Mouse (Mus musculus) lung, embryonic 15.5 days (tissue): ENCODE results near the gene Troap. TPM values are rescaled to one million over a fixed set of nuclear protein-coding genes. Genes with fewer than 3 reads are reported as not detected.

ENCODE experiments used
- ATAC-seq: fragments of 200-750 bp; cut with Nextera tagmentation; 2 replicates; pipeline ENCODE4 v1.8.0; 2017; ENCODE audit warnings: moderate number of reproducible peaks, borderline replicate concordance; ENCODE audit not compliant: low FRiP score, low TSS enrichment; ENCODE audit errors: extremely low read depth
- H3K27ac ChIP-seq: fragments of 300-500 bp; sonication (generic); 2 replicates; pipeline ENCODE4 v1.5.1; 2015; ENCODE audit warnings: moderate library complexity, mild to moderate bottlenecking, inconsistent platforms
- H3K27me3 ChIP-seq: fragments of 300-500 bp; sonication (generic); 2 replicates; pipeline ENCODE4 v1.6.1; 2015; ENCODE audit warnings: inconsistent platforms
- H3K36me3 ChIP-seq: fragments of 300-500 bp; sonication (generic); 2 replicates; pipeline ENCODE4 v1.6.1; 2015; ENCODE audit warnings: inconsistent platforms
- H3K4me1 ChIP-seq: fragments of 300-500 bp; sonication (generic); 2 replicates; pipeline ENCODE4 v1.6.1; 2015; ENCODE audit warnings: inconsistent platforms
- H3K4me2 ChIP-seq: fragments of 300-500 bp; sonication (generic); 2 replicates; pipeline ENCODE4 v1.6.1; 2015; ENCODE audit warnings: inconsistent platforms, mild to moderate bottlenecking, moderate library complexity
- H3K4me3 ChIP-seq: fragments of 300-500 bp; sonication (generic); 2 replicates; pipeline ENCODE4 v1.5.1; 2015; ENCODE audit warnings: mild to moderate bottlenecking, inconsistent platforms
- H3K9ac ChIP-seq: fragments of 300-500 bp; sonication (generic); 2 replicates; pipeline ENCODE4 v1.6.1; 2015; ENCODE audit warnings: inconsistent platforms
- H3K9me3 ChIP-seq: fragments of 300-500 bp; sonication (generic); 2 replicates; pipeline ENCODE4 v1.6.1; 2016; ENCODE audit warnings: inconsistent platforms
- WGBS: fragments of 180-500 bp; shearing (Covaris S2); methylation state at CpG from one replicate; pipeline ENCODE4 v1.1.7; 2015; 5-methylcytosine and 5-hydroxymethylcytosine counted together
- polyA plus RNA-seq: library from polyadenylated mRNA; unstranded; fragments of >200 nt; fragmentation: Nextera tagmentation; extraction: Ambion mirVana; gene quantifications from 2 replicates; pipeline ENCODE4 v1.2.1, GENCODE M21; 2015

Gene Troap
- polyA plus RNA-seq, 1 experiment from 2014 or later: 41.9 TPM

DNA sequence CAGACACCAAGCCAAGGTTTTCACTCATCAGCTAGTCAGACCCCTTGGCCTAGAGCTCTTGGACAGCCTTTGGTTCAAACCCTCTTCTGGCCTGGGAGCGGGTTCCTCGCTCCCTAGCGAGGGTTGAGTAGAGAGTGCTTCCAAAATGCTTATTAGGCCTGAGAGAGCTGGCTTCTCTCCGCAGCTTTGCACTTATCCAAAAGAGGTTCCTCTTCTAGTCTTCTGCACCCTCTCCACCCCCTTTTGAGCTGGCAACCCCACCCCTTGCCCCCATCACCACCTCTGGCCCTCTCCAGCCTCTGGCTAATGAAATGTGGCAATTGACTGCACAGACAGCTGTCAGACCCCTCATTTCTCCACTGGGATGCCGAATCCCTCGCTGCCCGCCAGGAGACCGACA lies 18.5 kb downstream of the Troap start, which contains the start of gene Dnajc22:
Gene Dnajc22, plus strand, starts transcription at position 301 of the 400 bp plus-strand sequence.
- WGBS: 36% methylated on average over 8 of the region's 8 CpGs
- peak within 1 kb of the TSS; percentile 46 for H3K4me3 ChIP-seq
- ATAC-seq: no peak
- no peaks in the 10 kb centered on the region for H3K9me3 ChIP-seq
- H3K4me2 ChIP-seq: peak within 1 kb of the TSS; percentile 91
- H3K4me1 ChIP-seq: peaks cover 39% of the 10 kb centered on the region
- peaks cover 99% of the 10 kb centered on the region for H3K27me3 ChIP-seq
- H3K9ac ChIP-seq: peak within 1 kb of the TSS; percentile 45
- H3K36me3 ChIP-seq: no peaks in the 10 kb centered on the region
- H3K27ac ChIP-seq: no peak within 1 kb of the TSS

- no peak overlapping the region for H3K27ac ChIP-seq
- H3K9me3 ChIP-seq: no peaks in the 10 kb centered on the region
- H3K4me3 ChIP-seq: peak overlapping the region; percentile 46
- peak overlapping the region; percentile 45 for H3K9ac ChIP-seq
- H3K4me2 ChIP-seq: peak overlapping the region; percentile 91
- no peaks in the 10 kb centered on the region for H3K36me3 ChIP-seq
- 1% methylated on average over 56 of the region's 56 CpGs for WGBS
- H3K4me1 ChIP-seq: peaks cover 38% of the 10 kb centered on the region
- no peak; the same call in 1 of the 2 replicates for ATAC-seq
- peaks cover 99% of the 10 kb centered on the region for H3K27me3 ChIP-seq
Measured at GRCm38 (mm10) chr15:99093291-99094258, 19.2 kb downstream of the Troap start.

- H3K9me3 ChIP-seq: no peaks in the 10 kb centered on the region
- peaks cover 47% of the 10 kb centered on the region for H3K4me1 ChIP-seq
- H3K27ac ChIP-seq: no peak overlapping the region
- WGBS: 2% methylated on average over 27 of the region's 27 CpGs
- H3K4me3 ChIP-seq: 0 out of 2 replicates have a peak overlapping the region, but pooled peaks have one; percentile 14
- no peak overlapping the region for H3K9ac ChIP-seq
- no peaks in the 10 kb centered on the region for H3K36me3 ChIP-seq
- H3K27me3 ChIP-seq: peaks cover 99% of the 10 kb centered on the region
- no peak for ATAC-seq
- H3K4me2 ChIP-seq: peak overlapping the region; percentile 29
Measured at GRCm38 (mm10) chr15:99094631-99095270, 20.4 kb downstream of the Troap start.

GRCm38 (mm10) chr15:99095356-99095755 lies 21.0 kb downstream of the Troap start:
- Histone ChIP-seq H3K4me3 (no peak overlapping the region), H3K4me2 (no peak overlapping the region), H3K36me3 (no peaks in the 10 kb centered on the region), H3K27ac (no peak overlapping the region), H3K9ac (no peak overlapping the region), H3K4me1 (peaks cover 47% of the 10 kb centered on the region), H3K9me3 (no peaks in the 10 kb centered on the region), H3K27me3 (peaks cover 99% of the 10 kb centered on the region)
- no peak for ATAC-seq
- WGBS: 4% methylated on average over 6 of the region's 6 CpGs

DNA sequence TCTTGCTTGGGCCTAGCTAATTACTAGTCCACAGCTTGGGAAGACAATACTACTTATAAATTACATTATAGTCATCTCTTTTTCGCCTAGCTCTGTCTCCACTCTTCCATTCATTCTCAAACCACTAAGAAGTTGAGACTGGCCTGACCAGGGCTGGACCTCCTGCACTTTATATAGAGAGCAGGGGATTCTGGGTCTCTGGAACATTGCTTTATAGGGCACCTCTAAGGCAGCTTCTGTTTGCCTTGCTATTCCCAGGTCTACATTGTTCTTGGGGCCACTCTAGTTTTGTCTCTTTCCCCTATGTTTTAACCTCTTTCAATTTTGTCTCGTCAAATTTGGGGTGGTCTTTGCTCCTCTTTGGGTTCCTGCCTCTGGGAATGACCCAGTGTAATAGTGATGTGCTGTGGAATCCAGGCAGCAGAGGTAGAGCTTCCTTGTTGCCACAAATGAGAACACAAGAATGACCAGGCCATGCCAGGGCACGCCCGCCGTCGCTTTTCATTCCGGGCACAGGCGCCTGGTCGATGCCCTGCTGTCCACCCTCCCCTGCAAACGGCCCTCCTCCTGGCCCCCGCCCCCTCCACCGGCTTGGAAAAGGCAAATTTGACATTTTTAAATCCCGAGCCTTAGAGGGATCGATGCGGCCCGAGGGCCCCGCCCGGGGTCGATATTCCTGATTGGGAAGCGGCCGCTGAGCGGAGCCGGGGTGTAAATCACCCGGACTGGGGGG lies 21.9 kb downstream of the Troap start:
- Histone ChIP-seq H3K27ac (no peak overlapping the region), H3K9ac (no peak overlapping the region), H3K27me3 (peaks cover 96% of the 10 kb centered on the region), H3K4me3 (peak overlapping the region; percentile 34), H3K9me3 (no peaks in the 10 kb centered on the region), H3K36me3 (no peaks in the 10 kb centered on the region), H3K4me2 (peak overlapping the region; percentile 62), H3K4me1 (peaks cover 47% of the 10 kb centered on the region)
- 6% methylated on average over 24 of the region's 24 CpGs for WGBS
- no peak for ATAC-seq

DNA sequence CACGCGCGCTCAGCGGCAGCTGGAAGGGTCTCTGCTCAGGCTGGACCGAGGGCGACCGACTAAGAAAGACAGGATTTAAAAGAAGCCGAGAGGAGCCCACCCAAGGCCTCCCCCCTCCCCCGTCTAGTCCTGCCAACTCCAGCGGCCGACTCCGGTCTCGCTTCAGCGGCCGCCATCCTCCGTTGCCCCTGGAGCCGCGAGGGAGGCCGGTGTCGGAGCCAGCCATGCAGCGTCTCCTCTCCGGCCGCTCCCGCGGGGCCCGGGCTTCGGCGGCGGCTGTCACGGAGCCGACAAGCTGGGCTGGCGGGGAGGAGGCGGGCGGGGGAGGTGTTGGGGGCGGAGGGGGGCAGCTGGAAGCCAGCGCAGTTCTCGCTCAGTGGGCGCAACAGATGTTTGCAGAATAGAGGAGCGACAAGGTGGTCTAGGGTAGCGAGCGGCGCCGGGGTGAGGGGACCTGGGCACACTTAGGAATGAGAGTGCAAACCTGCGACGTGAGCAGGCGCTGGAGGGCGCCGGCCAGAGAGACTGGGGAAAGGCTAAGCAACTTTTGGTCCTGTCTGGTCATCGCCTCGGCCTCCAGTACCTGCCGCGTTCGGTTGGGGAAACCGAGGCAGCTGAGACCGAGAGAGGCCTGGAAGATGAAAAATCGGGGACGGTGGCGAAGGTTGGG lies 22.6 kb downstream of the Troap start:
- Histone ChIP-seq H3K4me1 (peaks cover 47% of the 10 kb centered on the region), H3K27ac (no peak overlapping the region), H3K4me3 (peak overlapping the region; percentile 34), H3K36me3 (no peaks in the 10 kb centered on the region), H3K4me2 (peak overlapping the region; percentile 62), H3K9ac (peak overlapping the region; percentile 20; the same call in 1 of the 2 replicates), H3K27me3 (peaks cover 88% of the 10 kb centered on the region), H3K9me3 (no peaks in the 10 kb centered on the region)
- WGBS: under 1% methylated on average over 56 of the region's 58 CpGs
- no peak for ATAC-seq

- Histone ChIP-seq H3K36me3 (no peaks in the 10 kb centered on the region), H3K27ac (no peak overlapping the region), H3K4me2 (peak overlapping the region; percentile 62), H3K9ac (no peak overlapping the region), H3K27me3 (peaks cover 78% of the 10 kb centered on the region), H3K9me3 (no peaks in the 10 kb centered on the region), H3K4me1 (peaks cover 47% of the 10 kb centered on the region), H3K4me3 (peak overlapping the region; percentile 34)
- under 1% methylated on average over 39 of the region's 39 CpGs for WGBS
- no peak; the same call in 1 of the 2 replicates for ATAC-seq
Measured at GRCm38 (mm10) chr15:99097840-99098492, 23.6 kb downstream of the Troap start.

GRCm38 (mm10) chr15:99098493-99098861 lies 24.1 kb downstream of the Troap start:
- Histone ChIP-seq H3K36me3 (no peaks in the 10 kb centered on the region), H3K4me2 (peak overlapping the region; percentile 62), H3K9ac (no peak overlapping the region), H3K27me3 (peaks cover 73% of the 10 kb centered on the region), H3K27ac (no peak overlapping the region), H3K9me3 (no peaks in the 10 kb centered on the region), H3K4me1 (peaks cover 45% of the 10 kb centered on the region), H3K4me3 (peak overlapping the region; percentile 34)
- 0 out of 2 replicates have a peak, but pooled peaks have one; percentile 13 for ATAC-seq
- under 1% methylated on average over 9 of the region's 9 CpGs for WGBS

GRCm38 (mm10) chr15:99099139-99099556 lies 24.8 kb downstream of the Troap start:
- H3K4me3 ChIP-seq: peak overlapping the region; percentile 14
- 1% methylated on average over 15 of the region's 15 CpGs for WGBS
- H3K4me1 ChIP-seq: peaks cover 39% of the 10 kb centered on the region
- no peaks in the 10 kb centered on the region for H3K9me3 ChIP-seq
- H3K36me3 ChIP-seq: no peaks in the 10 kb centered on the region
- peak overlapping the region; percentile 27; the same call in 1 of the 2 replicates for H3K9ac ChIP-seq
- H3K4me2 ChIP-seq: peak overlapping the region; percentile 62
- peaks cover 67% of the 10 kb centered on the region for H3K27me3 ChIP-seq
- peak; percentile 56 for ATAC-seq
- H3K27ac ChIP-seq: no peak overlapping the region

- no peaks in the 10 kb centered on the region for H3K36me3 ChIP-seq
- H3K9ac ChIP-seq: no peak overlapping the region
- peaks cover 33% of the 10 kb centered on the region for H3K4me1 ChIP-seq
- no peak for ATAC-seq
- WGBS: 47% methylated on average over 3 of the region's 3 CpGs
- H3K4me2 ChIP-seq: no peak overlapping the region
- no peaks in the 10 kb centered on the region for H3K9me3 ChIP-seq
- H3K27ac ChIP-seq: no peak overlapping the region
- peaks cover 60% of the 10 kb centered on the region for H3K27me3 ChIP-seq
- H3K4me3 ChIP-seq: no peak overlapping the region
Measured at GRCm38 (mm10) chr15:99099984-99100383, 25.6 kb downstream of the Troap start.
